Mouse (Mus musculus): Measurements from ENCODE around the gene Atp9a.

- no peak for TF ChIP-seq CTCF (IDR thresholded peaks at IDR 0.05; ENCODE audit: extremely low read depth, insufficient read depth, insufficient read length, insufficient replicate concordance)
- TF ChIP-seq POLR2A (IDR thresholded peaks at IDR 0.05; ENCODE audit: low read depth, low read length) = no peak
Observed at GRCm38 (mm10) chr2:168634881-168635280, 107.3 kb downstream of the Atp9a start.
